Mouse (Mus musculus) embryonic facial prominence, embryonic 13.5 days (tissue): ENCODE results near the gene Blcap. TPM values are rescaled to one million over a fixed set of nuclear protein-coding genes. Genes with fewer than 3 reads are reported as not detected.
"Not testable (repeated sequence)": the region's sequence is repeated elsewhere in the genome, so short reads cannot be mapped to it uniquely, and the experiment has no call there.

Source experiments
- ATAC-seq: fragments of 200-750 bp; cut with Nextera tagmentation; 2 replicates; pipeline ENCODE4 v1.8.0; 2017; ENCODE audit warnings: low read depth; ENCODE audit not compliant: insufficient number of reproducible peaks, insufficient read depth, low FRiP score, low TSS enrichment
- H3K27ac ChIP-seq: fragments of 300-500 bp; sonication (generic); 2 replicates; pipeline ENCODE4 v1.5.1; 2015; ENCODE audit warnings: moderate library complexity, mild to moderate bottlenecking, inconsistent platforms
- H3K27me3 ChIP-seq: fragments of 300-500 bp; sonication (generic); 2 replicates; pipeline ENCODE4 v1.6.1; 2015; ENCODE audit warnings: mild to moderate bottlenecking, inconsistent platforms
- H3K36me3 ChIP-seq: fragments of 300-500 bp; sonication (generic); 2 replicates; pipeline ENCODE4 v1.6.1; 2015; ENCODE audit warnings: mild to moderate bottlenecking, inconsistent platforms
- H3K4me1 ChIP-seq: fragments of 300-500 bp; sonication (generic); 2 replicates; pipeline ENCODE4 v1.6.1; 2015; ENCODE audit warnings: inconsistent platforms
- H3K4me2 ChIP-seq: fragments of 300-500 bp; sonication (generic); 2 replicates; pipeline ENCODE4 v1.6.1; 2015; ENCODE audit warnings: moderate library complexity, mild to moderate bottlenecking, inconsistent platforms
- H3K4me3 ChIP-seq: fragments of 300-500 bp; sonication (generic); 2 replicates; pipeline ENCODE4 v1.5.1; 2015; ENCODE audit warnings: mild to moderate bottlenecking, inconsistent platforms
- H3K9ac ChIP-seq: fragments of 300-500 bp; sonication (generic); 2 replicates; pipeline ENCODE4 v1.6.1; 2015; ENCODE audit warnings: mild to moderate bottlenecking, inconsistent platforms
- H3K9me3 ChIP-seq: fragments of 300-500 bp; sonication (generic); 2 replicates; pipeline ENCODE4 v1.6.1; 2016; ENCODE audit warnings: inconsistent platforms
- WGBS: fragments of 180-500 bp; shearing (Covaris S2); methylation state at CpG from one replicate; pipeline ENCODE4 v1.1.7; 2015; ENCODE audit warnings: mixed read lengths; 5-methylcytosine and 5-hydroxymethylcytosine counted together
- polyA plus RNA-seq: library from polyadenylated mRNA; unstranded; fragments of >200 nt; fragmentation: Nextera tagmentation; extraction: Ambion mirVana; gene quantifications from 2 replicates; pipeline ENCODE4 v1.2.1, GENCODE M21; 2015

Blcap gene
- 66.7 and 68.7 TPM in 2 replicates for polyA plus RNA-seq

GRCm38 (mm10) chr2:157571224-157571832, at the start of gene Blcap:
Blcap (minus strand) TSS chr2:157571274.
- no peaks in the 10 kb centered on the region for H3K36me3 ChIP-seq
- H3K4me1 ChIP-seq: peaks cover 9% of the 10 kb centered on the region
- 6% methylated on average over 6 of the region's 6 CpGs for WGBS
- no peak for ATAC-seq
- H3K27ac ChIP-seq: no peak within 1 kb of the TSS
- no peaks in the 10 kb centered on the region for H3K27me3 ChIP-seq
- H3K4me3 ChIP-seq: no peak within 1 kb of the TSS
- no peak within 1 kb of the TSS for H3K4me2 ChIP-seq
- H3K9me3 ChIP-seq: no peaks in the 10 kb centered on the region
- H3K9ac ChIP-seq: no peak within 1 kb of the TSS

- no peaks in the 10 kb centered on the region for H3K9me3 ChIP-seq
- no peak overlapping the region for H3K4me2 ChIP-seq
- no peaks in the 10 kb centered on the region for H3K36me3 ChIP-seq
- H3K4me1 ChIP-seq: peaks cover 5% of the 10 kb centered on the region; the same call in 1 of the 2 replicates
- 80% methylated on average over 4 of the region's 4 CpGs for WGBS
- ATAC-seq: no peak
- H3K4me3 ChIP-seq: no peak overlapping the region
- no peak overlapping the region for H3K27ac ChIP-seq
- no peaks in the 10 kb centered on the region for H3K27me3 ChIP-seq
- H3K9ac ChIP-seq: no peak overlapping the region
Observed at GRCm38 (mm10) chr2:157618393-157618792, 47.3 kb upstream of the Blcap start.

GRCm38 (mm10) chr2:157613997-157614396, 42.9 kb upstream of the Blcap start:
- Histone ChIP-seq H3K27me3 (no peaks in the 10 kb centered on the region), H3K27ac (no peak overlapping the region), H3K4me1 (peaks cover 5% of the 10 kb centered on the region; the same call in 1 of the 2 replicates), H3K9me3 (no peaks in the 10 kb centered on the region), H3K4me2 (no peak overlapping the region), H3K4me3 (no peak overlapping the region), H3K9ac (0 out of 2 replicates have a peak overlapping the region, but pooled peaks have one; percentile 44), H3K36me3 (no peaks in the 10 kb centered on the region)
- WGBS: 13% methylated on average over 9 of the region's 11 CpGs
- ATAC-seq: no peak

- no peaks in the 10 kb centered on the region for H3K27me3 ChIP-seq
- ATAC-seq: no peak
Observed at GRCm38 (mm10) chr2:157611735-157612134, 40.7 kb upstream of the Blcap start.

GRCm38 (mm10) chr2:157607542-157608236, 36.6 kb upstream of the Blcap start:
- 39% methylated on average over 9 of the region's 9 CpGs for whole genome bisulfite sequencing
- 0 out of 2 replicates have a peak overlapping the region, but pooled peaks have one; percentile 11 for H3K27ac ChIP-seq

More at GRCm38 (mm10) chr2:157611735-157612134, 40.7 kb upstream of the Blcap start:
- Histone ChIP-seq H3K36me3 (no peaks in the 10 kb centered on the region), H3K4me1 (peaks cover 19% of the 10 kb centered on the region), H3K9me3 (no peaks in the 10 kb centered on the region), H3K4me2 (no peak overlapping the region), H3K9ac (no peak overlapping the region), H3K27ac (no peak overlapping the region), H3K4me3 (no peak overlapping the region)
- 68% methylated on average over 3 of the region's 3 CpGs for WGBS

GRCm38 (mm10) chr2:157605025-157605675, 34.1 kb upstream of the Blcap start:
- Histone ChIP-seq H3K9ac (0 out of 2 replicates have a peak overlapping the region, but pooled peaks have one; percentile 7), H3K27ac (no peak overlapping the region), H3K4me1 (peaks cover 17% of the 10 kb centered on the region), H3K27me3 (0 out of 2 replicates have a peak, but pooled peaks cover 10% of the 10 kb centered on the region), H3K4me3 (no peak overlapping the region), H3K9me3 (no peaks in the 10 kb centered on the region), H3K36me3 (no peaks in the 10 kb centered on the region), H3K4me2 (no peak overlapping the region)
- 7% methylated on average over 18 of the region's 18 CpGs for WGBS
- no peak for ATAC-seq

More at GRCm38 (mm10) chr2:157607542-157608236, 36.6 kb upstream of the Blcap start:
- H3K9me3 ChIP-seq: no peaks in the 10 kb centered on the region
- H3K4me3 ChIP-seq: no peak overlapping the region
- 0 out of 2 replicates have a peak, but pooled peaks cover 10% of the 10 kb centered on the region for H3K27me3 ChIP-seq
- no peak overlapping the region for H3K4me2 ChIP-seq
- no peak for ATAC-seq
- H3K4me1 ChIP-seq: peaks cover 14% of the 10 kb centered on the region
- 0 out of 2 replicates have a peak overlapping the region, but pooled peaks have one; percentile 6 for H3K9ac ChIP-seq
- H3K36me3 ChIP-seq: no peaks in the 10 kb centered on the region

- Histone ChIP-seq H3K27ac (no peak overlapping the region), H3K9ac (no peak overlapping the region), H3K4me3 (no peak overlapping the region), H3K9me3 (no peaks in the 10 kb centered on the region), H3K4me2 (no peak overlapping the region), H3K27me3 (0 out of 2 replicates have a peak, but pooled peaks cover 10% of the 10 kb centered on the region), H3K4me1 (peaks cover 3% of the 10 kb centered on the region; the same call in 1 of the 2 replicates), H3K36me3 (no peaks in the 10 kb centered on the region)
- no peak for ATAC-seq
- 64% methylated on average over 6 of the region's 6 CpGs for WGBS
Observed at GRCm38 (mm10) chr2:157601435-157601839, 30.4 kb upstream of the Blcap start.

- ATAC-seq: no peak
- peak overlapping the region; percentile 11; the same call in 1 of the 2 replicates for H3K4me2 ChIP-seq
- no peak overlapping the region for H3K9ac ChIP-seq
- H3K9me3 ChIP-seq: no peaks in the 10 kb centered on the region
- peaks cover 3% of the 10 kb centered on the region; the same call in 1 of the 2 replicates for H3K4me1 ChIP-seq
- H3K27me3 ChIP-seq: no peaks in the 10 kb centered on the region
- no peak overlapping the region for H3K27ac ChIP-seq
- no peak overlapping the region for H3K4me3 ChIP-seq
- H3K36me3 ChIP-seq: no peaks in the 10 kb centered on the region
- 67% methylated on average over 22 of the region's 22 CpGs for WGBS
Observed at GRCm38 (mm10) chr2:157596876-157597566, 25.9 kb upstream of the Blcap start.

GRCm38 (mm10) chr2:157585351-157585750, 14.3 kb upstream of the Blcap start:
- not testable (repeated sequence) for H3K4me1 ChIP-seq, H3K4me3 ChIP-seq, H3K27me3 ChIP-seq, H3K4me2 ChIP-seq, H3K36me3 ChIP-seq, H3K9ac ChIP-seq, H3K27ac ChIP-seq, H3K9me3 ChIP-seq, ATAC-seq
- WGBS: 18% methylated on average over 7 of the region's 7 CpGs

GRCm38 (mm10) chr2:157572786-157573185, 1.7 kb upstream of the Blcap start:
- no peaks in the 10 kb centered on the region for H3K27me3 ChIP-seq
- H3K36me3 ChIP-seq: no peaks in the 10 kb centered on the region
- no peak for ATAC-seq
- no peak overlapping the region for H3K27ac ChIP-seq
- no peaks in the 10 kb centered on the region for H3K4me1 ChIP-seq
- no peaks in the 10 kb centered on the region for H3K9me3 ChIP-seq
- H3K4me3 ChIP-seq: no peak overlapping the region
- no peak overlapping the region for H3K9ac ChIP-seq
- WGBS: 61% methylated on average over 2 of the region's 2 CpGs
- no peak overlapping the region for H3K4me2 ChIP-seq
